Mouse (Mus musculus): Measurements from ENCODE around the gene Tmem91. TPM values are rescaled to one million over a fixed set of nuclear protein-coding genes. Genes with fewer than 3 reads are reported as not detected.
A peak's percentile ranks its signal among the peaks of the same experiment; 100 is the strongest.

The Tmem91 gene
- total RNA-seq, 2 experiments from 2014 or later = not detected

DNA sequence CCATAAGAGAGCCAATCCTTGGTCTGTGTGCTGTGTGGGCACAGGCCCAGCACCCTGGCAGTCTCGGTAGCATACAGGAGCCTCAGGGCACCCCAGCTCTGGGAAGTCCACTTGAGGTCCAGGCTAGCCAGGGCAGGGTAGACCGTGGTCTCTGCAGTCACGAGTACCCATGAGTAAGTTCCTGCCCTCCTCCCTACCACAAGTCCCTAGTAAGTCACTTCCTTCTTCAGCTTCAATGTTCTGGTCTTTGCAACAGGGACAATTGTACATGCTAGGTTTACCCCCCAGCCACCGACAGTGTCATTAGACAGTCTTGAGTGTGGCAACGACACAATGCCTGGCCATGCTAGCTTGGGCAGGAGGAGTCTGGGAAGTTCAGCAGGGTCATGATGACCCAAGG is 42.3 kb downstream of the Tmem91 start:
- intact Hi-C loops (cut with DNase I) = no loop called here
- no peak for DNase-seq

DNA sequence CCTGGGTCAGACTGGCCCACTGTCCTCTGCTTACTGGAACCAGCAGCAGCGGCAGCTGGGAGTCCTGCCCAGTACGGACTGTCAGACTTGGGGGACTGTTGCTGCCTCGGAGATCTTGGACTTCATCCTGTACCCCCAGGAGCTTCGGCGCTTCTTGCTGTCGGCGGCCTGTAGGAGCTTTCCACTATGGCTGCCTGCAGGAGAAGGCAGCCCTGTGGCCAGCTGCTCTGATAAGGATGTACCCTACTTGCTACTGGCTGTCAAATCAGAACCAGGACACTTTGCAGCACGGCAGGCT is 46.7 kb downstream of the Tmem91 start:
- no peak for DNase-seq
- intact Hi-C loops (cut with DNase I) = no loop called here

DNA sequence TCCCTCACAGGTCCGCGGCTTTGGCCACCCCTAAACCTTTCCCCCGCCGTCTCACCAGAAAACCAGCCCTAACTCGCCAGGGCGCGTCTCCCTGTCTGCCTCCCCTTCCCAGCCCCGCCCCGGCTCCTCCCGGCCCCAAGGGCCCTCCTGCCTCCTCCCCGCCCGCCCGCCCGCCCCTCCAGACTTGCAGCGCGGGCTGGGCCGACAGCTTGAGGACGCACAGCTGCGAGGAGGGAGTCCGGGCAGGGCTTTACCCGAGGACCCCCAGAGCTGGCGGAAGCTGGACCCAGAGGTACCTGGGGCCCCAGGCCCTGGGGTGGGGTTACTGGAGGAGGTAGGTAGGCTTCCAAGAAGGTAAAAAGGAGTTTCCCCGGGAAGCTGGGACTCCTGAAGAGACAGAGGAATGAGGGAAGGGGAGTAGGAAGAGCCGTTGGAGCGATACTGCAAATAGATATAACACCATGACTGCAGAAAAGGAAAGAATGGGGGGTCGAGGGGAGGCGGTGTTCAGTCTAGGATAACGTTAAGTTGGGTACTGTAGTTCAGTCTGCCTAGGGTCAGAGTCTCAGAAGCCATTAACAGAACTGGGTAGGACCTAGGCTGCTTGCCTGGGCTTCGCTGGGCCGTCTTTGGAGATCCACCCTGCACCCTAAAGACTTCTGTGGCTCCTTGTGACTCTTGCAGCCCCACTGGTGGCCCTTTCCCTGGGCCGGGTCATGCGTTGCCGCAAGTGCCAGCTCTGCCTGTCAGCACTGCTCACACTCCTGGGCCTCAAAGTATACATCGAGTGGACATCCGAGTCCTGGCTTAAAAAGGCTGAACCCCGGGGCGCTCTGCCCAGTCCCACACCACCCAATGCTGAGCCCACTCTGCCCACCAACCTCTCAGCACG is 47.3 kb downstream of the Tmem91 start:
- DNase-seq = peak; percentile 74 to 76
- intact Hi-C loops (cut with DNase I) = loop anchor here (2.0 kb wide), 1 partner anchor 31 kb away; the partner anchor contains the start of genes Bckdha and Exosc5

DNA sequence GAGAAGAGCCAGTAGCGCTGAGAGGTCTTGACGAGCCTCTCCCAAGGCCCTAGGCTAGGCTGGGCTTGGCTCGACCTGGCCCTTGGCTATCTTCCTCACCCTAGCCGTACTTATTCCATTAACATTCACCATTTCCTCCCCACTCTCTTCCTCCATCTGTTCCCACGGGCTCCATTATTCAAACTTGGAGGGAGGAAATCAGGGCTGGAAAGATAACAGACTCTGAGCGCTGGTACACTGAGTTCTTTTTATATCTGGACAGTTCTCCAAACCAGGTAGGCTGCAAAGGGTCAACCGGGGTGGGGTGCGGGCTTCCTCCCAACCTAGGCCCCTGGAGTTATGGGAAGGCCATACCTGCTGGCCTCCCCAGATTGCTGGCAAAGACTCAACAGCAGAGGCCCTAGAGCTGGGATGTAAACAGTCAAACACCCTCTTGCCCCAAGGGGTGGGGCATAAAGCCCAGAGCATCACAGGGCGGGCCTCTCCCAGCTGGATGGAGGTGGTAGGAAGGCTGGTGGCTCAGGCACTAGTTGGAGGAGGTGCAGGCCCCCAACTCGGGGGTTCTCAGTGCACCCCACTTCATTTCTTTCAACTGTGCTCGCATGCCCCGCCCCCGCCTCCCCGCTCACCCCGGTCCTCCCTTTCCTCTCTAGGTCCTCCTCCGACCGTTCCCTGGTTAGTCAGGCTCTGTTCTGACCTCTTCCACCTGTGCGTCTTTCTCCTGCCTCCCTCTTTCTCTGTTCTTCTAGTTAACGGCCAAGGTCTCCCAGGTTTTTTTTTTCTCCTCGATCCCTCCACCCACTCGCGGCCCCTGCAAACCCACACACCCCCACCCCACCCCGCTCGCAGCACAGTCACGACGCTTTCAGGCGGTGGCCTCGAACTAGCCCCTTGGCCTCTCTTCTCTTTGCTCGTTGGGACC is 48.2 kb downstream of the Tmem91 start, which contains the start of gene B3gnt8:
Gene B3gnt8 (plus strand): TSS at position 146 of the 922 bp plus-strand sequence.
- DNase-seq = peak; percentile 69 to 78
- intact Hi-C loops (cut with DNase I) = loop anchor here (2.0 kb wide), 1 partner anchor 32 kb away; the partner anchor contains the start of genes Bckdha and Exosc5

DNA sequence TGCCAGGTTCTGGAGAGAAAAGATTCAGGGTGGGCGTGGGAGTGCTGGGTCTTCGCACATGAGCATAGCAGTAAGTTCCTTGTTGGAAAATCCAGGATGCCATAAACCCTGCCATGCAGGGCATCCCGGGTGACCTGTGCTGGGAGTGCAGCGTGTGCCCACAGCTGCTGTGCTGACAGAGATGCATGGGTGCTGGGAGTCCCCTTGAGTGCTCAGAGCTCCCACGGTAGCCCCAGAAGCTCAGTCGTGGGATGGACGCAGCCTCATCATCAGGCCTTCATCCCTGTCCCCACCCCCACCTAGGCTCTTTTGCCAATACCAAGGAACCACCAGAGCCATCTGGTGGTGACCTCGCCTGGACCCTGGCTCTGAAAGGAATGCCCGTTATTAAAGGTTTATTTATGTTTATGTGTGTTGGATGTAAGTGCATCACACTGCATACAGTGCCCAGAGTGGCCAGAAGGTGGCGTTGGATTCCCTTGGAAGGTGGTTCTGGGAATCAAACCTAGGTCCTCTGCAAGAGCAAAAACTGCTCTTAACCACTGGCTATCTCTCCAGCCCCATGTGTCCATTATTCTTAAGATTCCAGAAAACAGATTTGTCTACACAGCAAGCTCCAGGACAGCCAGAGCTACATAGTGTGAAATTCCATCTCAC is 49.2 kb downstream of the Tmem91 start:
- peak in 1 of 2 experiments; percentile 51 for DNase-seq
- intact Hi-C loops (cut with DNase I) = loop anchor here (2.0 kb wide), 1 partner anchor 33 kb away; the partner anchor contains the start of genes Bckdha and Exosc5

DNA sequence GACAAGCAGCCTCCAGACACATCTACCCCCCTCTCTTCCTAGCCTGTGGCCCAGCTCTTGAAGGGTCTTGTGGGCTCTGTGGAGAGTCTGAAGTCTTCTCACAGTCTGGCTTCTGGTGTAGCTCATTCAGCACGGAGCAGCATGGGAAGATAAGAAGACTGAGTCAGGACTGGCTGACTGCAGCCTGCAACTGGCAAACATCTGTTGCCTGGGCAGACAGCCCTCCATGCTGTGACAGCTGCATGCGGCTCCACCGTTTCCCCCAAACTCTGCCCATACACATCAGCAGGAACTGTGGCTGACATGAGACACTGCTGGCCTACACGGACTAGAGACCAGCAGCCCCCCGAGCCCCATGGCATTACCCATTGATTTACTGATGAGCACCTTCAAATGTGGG is 50.1 kb downstream of the Tmem91 start:
- intact Hi-C loops (cut with DNase I) = no loop called here
- DNase-seq = peak; percentile 73 to 77

DNA sequence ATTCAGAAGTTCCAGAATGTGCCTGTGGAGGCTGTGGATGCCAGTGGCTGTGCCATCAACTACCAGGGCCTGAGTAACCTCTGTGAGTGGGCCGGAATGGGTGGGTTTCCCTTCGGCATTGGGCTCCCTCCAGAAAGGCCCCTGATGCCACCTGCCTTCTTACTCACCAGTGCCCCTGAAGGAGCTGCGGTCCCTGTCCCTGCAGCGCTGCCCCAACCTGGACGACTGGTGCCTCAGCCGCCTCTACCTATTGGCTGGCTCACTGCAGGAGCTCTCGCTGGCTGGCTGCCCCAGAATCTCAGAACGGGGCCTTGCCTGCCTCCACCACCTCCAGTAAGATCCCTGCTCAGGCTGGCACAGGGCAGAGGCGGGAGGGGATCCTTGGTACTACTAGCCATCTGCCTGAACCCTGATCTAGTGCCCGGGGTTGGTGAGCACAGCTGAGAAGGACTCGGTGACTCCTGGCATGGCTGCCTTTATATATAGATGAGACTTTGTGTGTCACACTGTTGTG is 51.1 kb downstream of the Tmem91 start:
- intact Hi-C loops (cut with DNase I) = no loop called here
- no peak for DNase-seq

DNA sequence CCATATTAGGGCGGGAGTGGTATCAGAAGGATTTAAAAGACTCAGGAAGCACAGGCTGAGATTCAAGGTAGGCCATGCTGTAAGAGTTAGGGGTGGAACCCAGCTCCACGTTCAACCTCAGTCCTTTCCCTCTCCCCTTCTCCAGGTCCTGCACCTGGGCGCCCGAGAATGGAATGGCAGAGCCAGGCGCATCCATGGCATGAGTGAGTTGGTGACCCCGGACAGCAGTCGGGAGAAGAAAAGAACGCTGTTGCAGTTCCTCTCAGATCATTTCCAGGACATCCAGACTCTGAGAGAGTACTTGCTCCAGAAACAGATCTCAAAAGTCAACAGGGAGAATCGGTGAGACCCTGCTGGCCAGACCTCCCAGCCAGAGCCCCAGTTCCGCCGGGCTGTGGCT is 54.2 kb downstream of the Tmem91 start:
- intact Hi-C loops (cut with DNase I) = no loop called here
- no peak for DNase-seq

DNA sequence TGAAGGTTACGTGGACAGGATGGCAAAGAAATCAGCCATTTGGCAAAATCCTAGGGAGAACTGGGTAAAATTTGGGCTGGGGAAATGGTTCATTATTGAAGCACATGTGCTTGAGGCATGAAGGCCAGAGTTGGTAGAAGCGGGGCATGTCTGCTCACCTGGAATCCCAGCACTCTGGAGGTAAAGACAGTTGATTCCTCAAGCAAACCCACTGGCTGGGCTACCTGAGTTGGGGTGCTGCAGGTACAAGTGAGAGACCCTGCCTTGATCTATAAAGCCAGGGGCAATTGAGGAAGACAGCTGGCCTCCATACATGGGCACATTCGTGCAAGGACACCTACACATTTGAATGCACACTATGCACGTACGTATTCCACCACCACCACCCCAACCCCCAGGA is 54.9 kb downstream of the Tmem91 start:
- DNase-seq = no peak
- intact Hi-C loops (cut with DNase I) = no loop called here

DNA sequence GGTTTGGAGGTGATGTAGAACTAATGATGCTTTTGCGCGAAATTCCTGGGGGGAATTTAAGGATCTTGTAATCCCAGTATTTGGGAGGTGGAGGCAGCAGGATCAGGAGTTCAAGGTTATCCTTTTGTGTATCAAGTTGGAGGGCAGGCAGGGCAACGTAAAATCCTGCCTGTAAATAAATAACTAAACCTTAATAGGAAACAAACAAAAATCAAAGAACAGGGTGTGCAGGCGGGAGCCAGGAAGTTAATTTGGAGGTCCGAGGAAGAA is 55.3 kb downstream of the Tmem91 start:
- DNase-seq = no peak
- intact Hi-C loops (cut with DNase I) = no loop called here

Other genes with a start within 250 kb of the Tmem91 start
- 10 to 100 TPM; 15.0 to 15.6 TPM for gene Ceacam1, start 197.6 kb downstream of the Tmem91 start, total RNA-seq (2021)
- gene Ceacam2, start 135.3 kb downstream of the Tmem91 start, total RNA-seq (2021) = 1 to 10 TPM; 1.7 to 1.9 TPM
- not detected for gene Erich4, start 59.3 kb downstream of the Tmem91 start, total RNA-seq (2021)
- 10 to 100 TPM; 52.4 to 52.9 TPM for gene Dmac2, start 55.8 kb downstream of the Tmem91 start, total RNA-seq (2021)
- gene B3gnt8, start 48.5 kb downstream of the Tmem91 start, total RNA-seq (2021) = 1 to 10 TPM; 3.1 to 6.0 TPM
- gene Bckdha, start 16.2 kb downstream of the Tmem91 start, total RNA-seq (2021) = 100 to 1,000 TPM in 1 of 2 experiments, 10 to 100 TPM in 1; 94.3 to 104 TPM
- gene Exosc5, start 16.0 kb downstream of the Tmem91 start, total RNA-seq (2021) = 10 to 100 TPM; 17.9 to 20.6 TPM
- gene B9d2, start 5.6 kb upstream of the Tmem91 start, total RNA-seq (2021) = 10 to 100 TPM; 12.3 to 14.3 TPM
- gene Tgfb1, start 11.8 kb upstream of the Tmem91 start, total RNA-seq (2021) = 10 to 100 TPM; 43.6 to 45.5 TPM
- gene Ccdc97, start 43.9 kb upstream of the Tmem91 start, total RNA-seq (2021) = 10 to 100 TPM; 48.9 to 51.9 TPM
- 100 to 1,000 TPM; 117 to 119 TPM for gene Hnrnpul1, start 79.6 kb upstream of the Tmem91 start, total RNA-seq (2021)
- 100 to 1,000 TPM; 113 to 139 TPM for gene Axl, start 113.5 kb upstream of the Tmem91 start, total RNA-seq (2021)
- 1 to 10 TPM; 6.1 to 7.0 TPM for gene Cyp2s1, start 141.7 kb upstream of the Tmem91 start, total RNA-seq (2021)
- 1 to 10 TPM in 1 of 2 experiments, under 1 TPM in 1; 0.30 to 1.3 TPM for gene Cyp2b10, start 222.5 kb upstream of the Tmem91 start, total RNA-seq (2021)